In the genomic region with DNA sequence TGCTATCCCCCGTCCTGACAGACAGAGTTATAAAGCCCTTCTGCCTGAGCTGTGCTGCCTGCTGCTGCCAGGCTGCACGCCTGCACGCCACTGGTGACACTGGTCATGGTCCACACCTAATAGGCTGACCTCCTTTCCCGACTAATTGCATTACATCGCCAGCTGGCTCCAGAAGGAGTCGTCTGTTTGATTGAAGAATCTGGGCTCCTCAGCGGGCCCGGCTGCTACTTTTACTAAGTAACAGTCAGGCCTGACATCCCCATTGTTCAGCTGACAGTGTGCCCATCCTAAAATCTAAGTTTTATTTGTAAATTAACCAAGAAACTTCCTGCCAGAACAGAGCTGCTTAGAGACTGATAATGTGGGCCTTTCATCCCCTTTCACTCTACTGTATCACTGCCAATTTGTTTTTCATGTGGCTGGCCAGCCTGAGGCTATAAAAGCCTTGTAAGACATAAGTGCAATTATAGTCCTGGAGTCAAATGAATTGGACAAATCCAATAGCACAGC, we compare ENCODE assay signal across 9 mouse cellular contexts.
DNase-seq lines count a peak whose midpoint lies in the region; TF ChIP-seq lines count a peak whose summit lies in the region.
"Had no signal": no experiment of that assay in that cellular context is flagged by ENCODE, and none has a peak within 500 bp of the region (broad histone marks: within the 10 kb centered on the region; RNA-seq: fewer than 3 reads in every experiment).

No protein-coding gene starts in this region.

- peaks cover 44% of the 10 kb centered on the region for H3K27me3 ChIP-seq in forebrain, embryonic 10.5 days (ENCODE audit: poor library complexity, severe bottlenecking)
- H3K27me3 ChIP-seq: limb, embryonic 13.5 days had no signal

- no peaks in the 10 kb centered on the region for H3K9me3 ChIP-seq in forebrain, embryonic 10.5 days
- H3K9me3 ChIP-seq: limb, embryonic 13.5 days had no signal

- WGBS in lung, adult 2 months = 40% methylated on average over 8 of the region's 8 CpGs
- 28% methylated on average over 8 of the region's 8 CpGs for WGBS in forebrain, embryonic 10.5 days

- TF ChIP-seq POLR2A in lung, adult 2 months (IDR thresholded peaks at IDR 0.05; ENCODE audit: borderline replicate concordance, extremely low read depth, low read depth, low read length) = no peak

- no peak overlapping the region for H3K4me3 ChIP-seq in lung, adult 2 months (replicated peaks; ENCODE audit: extremely low read depth, low read depth, low read length)
- H3K4me3 ChIP-seq in forebrain, embryonic 10.5 days = no peak overlapping the region
- H3K4me3 ChIP-seq: limb, embryonic 13.5 days had no signal

- DNase-seq in lung, adult 18-20 months = peak; percentile 8 to 12
- DNase-seq in lung, adult 2 months = no peak
- DNase-seq in forebrain, embryonic 10.5 days (ENCODE audit: extremely low spot score, low spot score) = peak; percentile 40
- DNase-seq in kidney, adult 18-20 months = peak; percentile 39
- DNase-seq in lung, postnatal 14 days = peak; percentile 28
- DNase-seq in right cerebral cortex, postnatal 36 days (ENCODE audit: low spot score in 2 of 2) = peak; percentile 32 to 44
- no peak for DNase-seq in thymus, adult 18-20 months
- no peak for DNase-seq in urinary bladder, postnatal 25 days (ENCODE audit: low spot score)

- H3K4me1 ChIP-seq in lung, adult 2 months (ENCODE audit: control insufficient read depth, insufficient read depth, low read length) = peaks cover 3% of the 10 kb centered on the region
- peaks cover 44% of the 10 kb centered on the region for H3K4me1 ChIP-seq in forebrain, embryonic 10.5 days

- TF ChIP-seq CTCF in lung, adult 2 months (IDR thresholded peaks at IDR 0.05; ENCODE audit: insufficient read depth, low read length) = no peak

- peaks cover 7% of the 10 kb centered on the region; the same call in 1 of the 2 replicates for H3K36me3 ChIP-seq in forebrain, embryonic 10.5 days (replicated peaks)
- H3K36me3 ChIP-seq: limb, embryonic 13.5 days had no signal

- peak overlapping the region; percentile 63; the same call in 1 of the 2 replicates for H3K27ac ChIP-seq in forebrain, embryonic 10.5 days
- H3K27ac ChIP-seq: limb, embryonic 13.5 days had no signal

Comparison
In these comparisons a context has a peak if more than half of its experiments do, and no peak if none do; other contexts are left out.
1. DNase-seq: peak in lung, adult 18-20 months (2 of 2), forebrain, embryonic 10.5 days (single experiment), kidney, adult 18-20 months (single experiment), lung, postnatal 14 days (single experiment) and right cerebral cortex, postnatal 36 days (2 of 2); none in lung, adult 2 months (single experiment), thymus, adult 18-20 months (0 of 2) and urinary bladder, postnatal 25 days (single experiment).